Mouse (Mus musculus) lung, adult 2 months (tissue): ENCODE measurements at regions not wholly inside any gene's neighbourhood (a gene's known extent, or its start where the extent isn't known, plus 50 kb on each side); places are given as distances from the start of the nearest gene placed in this dataset.
A peak's percentile ranks its signal among the peaks of the same experiment; 100 is the strongest.

Source experiments
- DNase-seq: peaks from one replicate; pipeline ENCODE4 v3.0.0; 2022
- H3K4me1 ChIP-seq: fragments of 200-500 bp; 2 replicates; pipeline ENCODE4 v1.6.1; 2011; ENCODE audit warnings: low read length; ENCODE audit not compliant: control insufficient read depth, insufficient read depth
- H3K4me3 ChIP-seq: fragments of 200-500 bp; replicated peaks from 2 replicates; pipeline ENCODE3; 2011; ENCODE audit warnings: low read depth, mild to moderate bottlenecking, control low read depth, low read length; ENCODE audit errors: extremely low read depth
- CTCF ChIP-seq: fragments of 200-500 bp; IDR thresholded peaks from 2 replicates; pipeline ENCODE4 v1.5.1; 2011; ENCODE audit warnings: mild to moderate bottlenecking, low read length, control low read depth; ENCODE audit not compliant: insufficient read depth
- POLR2A ChIP-seq: fragments of 200-500 bp; IDR thresholded peaks from 2 replicates; pipeline ENCODE4 v1.6.1; 2011; ENCODE audit warnings: low read depth, mild to moderate bottlenecking, control low read depth, low read length, borderline replicate concordance; ENCODE audit errors: extremely low read depth
- WGBS: fragments of 180-500 bp; shearing (Covaris S2); methylation state at CpG from one replicate; pipeline ENCODE4 v1.1.7; 2018; 5-methylcytosine and 5-hydroxymethylcytosine counted together

DNA sequence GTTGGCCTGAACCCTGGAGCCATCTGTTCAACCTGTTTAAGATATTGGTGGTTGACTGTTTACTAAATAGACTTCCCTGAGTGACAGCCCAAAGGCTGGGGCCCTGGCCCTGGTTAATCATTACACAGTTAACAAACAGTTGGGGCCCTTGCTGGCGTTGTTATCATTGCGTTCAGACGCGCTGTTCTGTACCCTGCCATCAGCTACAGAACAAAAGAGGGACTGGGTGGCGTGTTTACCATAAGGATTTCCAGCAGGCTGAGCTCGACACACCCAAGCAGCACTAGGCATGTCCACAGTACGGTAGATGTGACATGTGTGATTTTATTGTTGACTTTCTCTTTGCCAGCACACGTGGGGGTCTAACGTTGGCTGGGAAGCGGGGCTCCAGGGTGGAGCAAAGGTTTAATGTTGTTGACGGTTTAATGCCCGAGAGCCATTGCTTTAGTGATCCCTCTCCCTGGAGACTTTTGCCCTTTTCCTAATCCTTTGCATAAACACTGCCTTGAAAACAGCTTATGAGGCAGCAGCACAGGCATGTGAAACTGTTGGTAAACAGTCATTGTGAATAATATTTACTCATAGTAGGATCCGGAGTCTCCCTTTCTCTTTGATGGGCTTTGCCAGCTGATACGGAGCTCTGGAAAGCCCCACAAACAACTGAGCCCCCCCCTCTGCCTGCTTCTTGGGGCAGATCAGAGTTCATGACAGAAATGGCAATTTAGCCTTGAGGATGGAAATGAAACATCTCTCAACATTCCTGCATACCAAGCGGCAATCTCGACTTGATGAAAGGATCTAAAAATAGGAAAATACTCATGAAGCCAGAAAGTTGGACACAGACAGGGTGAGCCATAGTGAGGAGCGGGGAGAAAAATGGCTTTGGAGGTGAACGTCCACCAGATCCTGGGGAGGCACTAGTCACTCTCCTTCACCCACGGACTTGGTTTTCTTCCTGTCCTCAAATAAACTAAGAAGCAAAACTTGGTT, 197.1 kb upstream of the Kit start:
- TF ChIP-seq POLR2A (no peak), CTCF (no peak)
- Histone ChIP-seq H3K4me1 (peaks cover 5% of the 10 kb centered on the region), H3K4me3 (no peak overlapping the region)
- DNase-seq = peak; percentile 21
- 17% methylated on average over 19 of the region's 19 CpGs for WGBS

DNA sequence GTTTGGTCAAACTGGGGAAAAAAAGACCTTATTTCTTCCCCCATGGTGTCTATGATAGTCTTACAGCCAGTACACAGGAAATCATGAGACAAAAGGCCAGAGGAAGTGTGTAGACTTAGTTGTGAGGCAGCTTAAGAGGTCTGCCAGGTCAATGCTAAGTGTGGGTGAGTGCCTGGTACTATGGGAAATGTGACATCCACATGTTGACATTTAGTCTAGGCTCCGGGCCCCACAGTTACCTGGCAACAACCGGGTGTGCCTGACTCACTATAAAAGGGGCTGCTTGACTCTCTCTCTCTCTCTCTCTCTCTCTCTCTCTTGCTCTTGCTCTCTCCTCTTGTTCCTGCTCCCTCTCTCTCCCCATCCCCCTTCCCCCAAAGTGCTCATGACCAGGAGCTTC, 196.1 kb upstream of the Kit start:
- H3K4me3 ChIP-seq = no peak overlapping the region
- peaks cover 5% of the 10 kb centered on the region for H3K4me1 ChIP-seq
- WGBS = 8% methylated on average over 2 of the region's 2 CpGs
- no peak for TF ChIP-seq POLR2A
- TF ChIP-seq CTCF = no peak
- DNase-seq = no peak

DNA sequence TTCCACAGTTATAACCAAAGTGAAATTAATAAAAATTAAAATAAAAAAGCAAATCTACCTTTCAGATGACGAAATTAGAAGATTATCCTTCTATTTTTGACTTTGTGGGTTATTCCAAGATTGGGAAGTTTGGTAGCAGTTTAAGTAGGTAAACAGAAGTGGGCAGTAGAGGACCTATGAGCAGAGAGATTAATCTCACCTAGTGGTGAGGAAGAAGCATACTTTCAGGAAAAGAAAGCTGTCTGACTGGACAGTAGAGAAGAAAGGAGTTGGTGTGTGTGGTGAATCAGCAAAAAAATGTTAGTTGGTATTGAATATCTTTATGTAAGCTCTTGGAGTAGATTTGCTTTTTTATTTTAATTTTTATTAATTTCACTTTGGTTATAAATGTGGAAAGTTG, 194.4 kb upstream of the Kit start:
- no peak for DNase-seq
- Histone ChIP-seq H3K4me1 (peaks cover 5% of the 10 kb centered on the region), H3K4me3 (no peak overlapping the region)
- no peak for TF ChIP-seq CTCF
- TF ChIP-seq POLR2A = no peak
- WGBS = 84% methylated on average over 1 of the region's 1 CpGs

DNA sequence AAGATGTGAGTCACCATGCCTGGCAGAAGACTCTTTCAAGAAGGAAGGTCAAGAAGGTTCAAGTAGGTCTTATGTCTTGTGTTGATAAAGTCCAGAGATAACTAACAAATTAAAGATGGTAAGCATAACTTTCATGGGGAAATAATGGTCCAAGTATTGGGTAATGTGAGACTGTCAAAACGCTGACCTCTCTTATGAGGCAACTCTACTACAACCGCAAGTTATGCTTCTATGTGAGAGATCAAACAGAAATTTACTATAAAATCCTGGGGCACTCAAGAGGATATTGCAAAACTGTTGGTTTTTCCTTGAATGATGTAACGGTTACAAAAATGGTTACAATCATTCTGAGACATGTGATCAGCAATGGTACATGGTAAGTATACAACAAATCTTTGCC, 192.6 kb upstream of the Kit start:
- Histone ChIP-seq H3K4me1 (peaks cover 5% of the 10 kb centered on the region), H3K4me3 (no peak overlapping the region)
- no peak for TF ChIP-seq CTCF
- 73% methylated on average over 3 of the region's 3 CpGs for WGBS
- no peak for DNase-seq

DNA sequence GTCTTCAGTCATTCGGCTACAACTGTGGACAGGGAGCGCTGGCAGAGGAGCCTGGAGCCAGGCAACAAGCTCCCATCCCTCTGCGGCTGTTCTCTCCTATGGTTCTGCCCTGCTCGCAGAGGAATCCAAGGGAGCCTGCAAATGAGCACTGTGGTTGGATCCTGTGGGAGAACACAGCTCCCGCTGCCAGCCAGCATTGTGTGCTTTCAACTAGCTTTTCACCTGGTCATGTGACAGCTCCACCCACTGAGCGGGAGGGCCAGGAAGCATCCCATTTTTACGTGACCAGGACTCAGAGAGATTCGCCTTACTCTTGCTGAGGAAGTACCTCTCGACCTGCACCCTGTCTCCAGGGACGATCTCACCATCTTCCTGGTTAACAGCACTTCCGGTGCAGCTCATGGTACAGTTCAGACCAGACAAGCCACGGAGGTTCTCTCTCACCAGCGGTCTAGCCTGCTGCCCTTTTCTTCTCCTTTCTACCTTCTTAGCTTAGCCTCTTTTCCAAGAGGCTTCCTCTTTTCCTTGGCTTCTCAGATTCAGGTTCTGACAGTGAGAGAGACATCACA, 186.7 kb upstream of the Kit start:
- TF ChIP-seq POLR2A = no peak
- TF ChIP-seq CTCF = no peak

DNA sequence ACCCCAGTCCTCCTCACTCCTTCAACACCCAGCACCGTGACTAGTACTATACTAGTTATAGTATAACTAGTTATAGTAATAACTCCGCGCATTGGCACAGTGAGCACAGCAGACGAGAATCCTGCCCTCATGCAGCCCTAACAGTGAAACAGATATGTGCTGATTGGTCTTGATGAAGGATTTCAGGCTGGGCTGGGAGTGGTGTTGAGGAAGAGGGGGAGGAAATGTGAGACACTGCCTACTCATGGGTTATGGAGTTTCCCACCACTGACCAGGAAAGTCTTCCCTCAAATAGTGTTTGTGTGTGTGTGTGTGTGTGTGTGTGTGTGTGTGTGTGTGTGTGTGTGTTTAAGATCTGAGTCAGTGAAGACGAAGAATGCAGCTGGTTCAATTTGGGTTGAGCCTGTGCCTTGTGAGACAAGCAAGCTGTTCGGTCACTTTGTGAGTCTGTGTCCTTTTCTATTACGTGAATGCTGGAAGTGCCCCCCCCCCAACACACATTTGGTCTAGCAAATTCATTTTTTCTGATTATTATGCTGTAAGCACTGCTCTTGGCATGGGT, 185.9 kb upstream of the Kit start:
- Histone ChIP-seq H3K4me1 (no peaks in the 10 kb centered on the region), H3K4me3 (no peak overlapping the region)
- 80% methylated on average over 7 of the region's 7 CpGs for whole genome bisulfite sequencing
- TF ChIP-seq CTCF (no peak), POLR2A (no peak)
- DNase-seq = no peak

More for the DNA sequence above, 186.7 kb upstream of the Kit start:
- DNase-seq = no peak
- no peak overlapping the region for H3K4me3 ChIP-seq
- WGBS = 47% methylated on average over 13 of the region's 13 CpGs
- no peaks in the 10 kb centered on the region for H3K4me1 ChIP-seq

DNA sequence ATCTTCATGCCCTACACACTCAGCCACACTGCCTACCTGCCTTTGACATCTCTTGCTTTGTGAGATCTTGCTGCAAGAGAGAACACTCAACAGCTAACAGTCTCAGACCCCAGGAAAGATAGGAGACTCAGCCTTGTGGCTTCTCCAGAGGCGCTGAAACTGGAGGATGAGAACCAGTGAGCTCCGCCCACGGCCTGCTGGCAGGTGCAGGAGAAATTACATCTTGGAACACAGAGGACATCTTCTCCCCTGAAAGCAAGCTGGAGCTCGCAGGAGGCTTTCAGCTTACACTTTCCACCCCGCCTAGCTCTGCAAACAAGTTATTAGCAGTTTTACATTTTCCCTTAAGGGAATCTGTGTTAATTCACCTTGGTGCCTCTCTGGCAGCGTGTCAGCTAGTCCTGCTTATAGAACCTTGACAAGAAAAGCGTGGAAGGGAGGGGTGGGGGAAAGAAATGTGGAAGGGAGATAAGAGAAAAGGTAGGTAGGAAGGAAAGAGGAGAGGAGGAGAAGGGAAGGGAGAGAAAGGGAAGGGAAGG, 185.2 kb upstream of the Kit start:
- TF ChIP-seq CTCF (no peak), POLR2A (no peak)
- no peak overlapping the region for H3K4me3 ChIP-seq

DNA sequence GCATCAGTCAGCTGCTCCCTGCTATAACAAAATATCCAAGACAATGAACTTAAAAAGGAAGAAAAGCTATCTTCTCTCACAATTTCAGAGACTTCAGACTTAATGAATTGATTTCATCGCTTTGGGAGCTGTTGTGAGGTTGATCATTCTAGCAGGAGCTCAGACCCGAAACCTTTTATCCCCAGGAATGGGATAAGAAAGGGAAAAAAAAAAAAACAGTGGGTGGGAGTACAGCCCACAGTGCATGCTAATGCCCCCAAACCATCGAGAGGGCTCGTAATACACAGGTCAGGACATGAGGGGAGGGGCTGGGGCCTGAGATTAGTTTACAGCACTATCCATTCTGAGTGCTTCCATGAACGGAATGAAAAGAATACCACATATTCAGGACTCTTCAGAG, 175.9 kb upstream of the Kit start:
- TF ChIP-seq POLR2A (no peak), CTCF (no peak)
- WGBS = 91% methylated on average over 5 of the region's 5 CpGs
- no peak for DNase-seq

More for the DNA sequence above, 185.2 kb upstream of the Kit start:
- 74% methylated on average over 7 of the region's 7 CpGs for WGBS
- H3K4me1 ChIP-seq = no peaks in the 10 kb centered on the region
- no peak for DNase-seq

DNA sequence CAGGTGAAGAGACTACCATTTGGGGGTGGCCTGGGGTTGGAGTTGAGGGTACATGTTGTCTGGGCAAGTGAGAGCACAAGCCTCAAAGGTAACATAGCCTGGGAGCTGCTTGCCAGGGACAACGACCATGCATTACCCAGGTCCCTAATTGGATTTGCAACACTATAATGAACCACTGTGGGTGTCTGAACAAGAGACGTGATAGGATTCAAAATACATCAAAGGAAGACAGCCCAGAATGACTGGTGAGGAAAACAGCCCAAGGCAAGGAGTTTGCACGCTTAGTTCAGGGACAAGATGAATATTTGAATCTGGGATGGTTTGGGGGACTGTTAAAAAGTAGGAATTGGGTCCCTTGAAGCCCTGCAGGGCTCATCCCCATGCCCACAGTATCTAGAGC, 173.0 kb upstream of the Kit start:
- no peak overlapping the region for H3K4me3 ChIP-seq
- WGBS = 82% methylated on average over 3 of the region's 3 CpGs
- peaks cover 5% of the 10 kb centered on the region for H3K4me1 ChIP-seq
- TF ChIP-seq POLR2A (no peak), CTCF (no peak)
- no peak for DNase-seq

More for the DNA sequence above, 175.9 kb upstream of the Kit start:
- Histone ChIP-seq H3K4me3 (no peak overlapping the region), H3K4me1 (peaks cover 5% of the 10 kb centered on the region)
